Mouse (Mus musculus): ENCODE measurements around the gene Fasl. TPM values are rescaled to one million over a fixed set of nuclear protein-coding genes. Genes with fewer than 3 reads are reported as not detected.

Gene Fasl
- polyA plus RNA-seq (2012; rRNA removed), result 0.15 and 0.32 TPM in 2 replicates

DNA sequence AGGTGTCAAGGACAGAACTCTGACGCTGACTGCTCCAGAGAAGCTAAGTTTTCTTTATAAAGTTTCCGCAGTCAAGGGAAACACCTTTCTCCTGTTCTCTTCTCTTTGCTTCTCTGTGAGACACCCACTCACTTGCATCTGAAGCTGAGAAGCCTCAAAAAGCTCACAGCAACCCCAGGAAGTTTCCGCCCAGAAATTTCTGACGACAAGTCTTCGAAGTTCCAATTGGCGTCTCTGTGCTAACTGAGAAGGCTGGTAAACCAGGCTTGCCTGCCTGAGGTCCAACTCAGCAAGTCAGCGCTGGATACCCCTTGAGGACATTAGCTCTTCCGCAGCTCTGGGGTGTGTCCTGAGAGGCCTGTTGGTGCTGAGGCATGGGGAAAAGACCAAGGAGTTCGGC lies at the start of gene Fasl:
Gene Fasl, minus strand, starts transcription at position 157 of the 400 bp plus-strand sequence.
- DNase-seq (ENCODE audit: extremely low spot score in 1 of 2, low spot score in 1 of 2), result peak in 1 of 2 experiments; percentile 21

DNA sequence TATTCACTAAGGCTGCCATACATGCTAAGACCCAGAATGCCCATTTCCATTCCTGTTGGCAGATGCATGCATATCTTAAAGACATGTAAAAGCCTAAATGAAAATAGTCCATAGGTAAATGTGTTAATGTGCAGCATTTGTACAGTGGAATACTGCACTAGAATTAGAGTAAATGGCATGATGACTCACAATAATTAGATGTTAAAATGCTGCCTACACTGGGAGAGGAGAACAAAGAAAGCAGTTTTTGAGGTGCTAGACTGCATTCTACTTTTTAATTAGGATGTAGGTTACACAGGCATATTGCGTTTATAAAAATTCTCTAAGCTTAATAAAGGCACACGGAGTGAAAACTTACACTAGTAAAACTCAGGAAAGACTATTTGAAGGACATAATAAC lies 38.4 kb upstream of the Fasl start:
- DNase-seq (ENCODE audit: extremely low spot score in 1 of 2, low spot score in 1 of 2), result peak in 1 of 2 experiments; percentile 8

DNA sequence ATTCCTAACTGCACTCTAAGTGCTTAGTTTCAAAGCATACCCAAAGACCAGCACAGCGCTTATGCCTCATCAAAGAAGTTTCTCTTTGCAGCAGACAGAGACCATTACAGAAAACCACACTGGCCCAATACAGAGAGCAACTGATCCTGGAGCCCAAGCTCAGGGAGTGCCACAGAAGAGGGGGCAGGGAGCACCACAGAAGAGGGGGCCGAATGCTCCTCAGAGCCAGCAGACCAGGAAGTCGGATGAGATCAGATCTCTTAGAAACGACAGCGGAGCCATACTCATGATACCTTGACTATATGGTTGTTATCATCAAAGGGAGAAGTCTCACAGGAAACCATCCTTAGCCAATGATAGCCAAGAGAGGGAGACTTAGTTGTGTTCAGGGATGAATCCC lies 21.1 kb upstream of the Fasl start:
- DNase-seq (ENCODE audit: extremely low spot score in 1 of 2, low spot score in 1 of 2), result no peak

DNA sequence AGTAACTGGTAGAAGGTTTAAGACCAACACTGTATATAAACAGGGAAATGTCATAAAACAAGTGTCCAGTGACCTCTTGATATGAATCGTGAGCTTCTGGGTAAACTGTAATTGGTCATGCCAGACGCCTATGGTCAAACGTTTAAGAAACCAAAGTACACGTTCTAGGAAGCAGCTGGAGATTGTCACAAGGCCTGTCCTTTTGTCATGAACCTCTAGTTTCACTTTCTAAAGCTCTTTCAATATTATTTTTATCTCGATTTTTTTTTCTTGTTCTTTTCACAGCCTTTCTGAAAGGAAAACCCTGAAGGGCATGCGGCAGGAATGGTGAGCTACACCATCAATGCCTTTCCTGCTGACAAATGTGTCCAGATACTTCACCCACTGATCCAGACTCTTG lies 20.7 kb upstream of the Fasl start:
- DNase-seq (ENCODE audit: extremely low spot score in 1 of 2, low spot score in 1 of 2), result no peak

DNA sequence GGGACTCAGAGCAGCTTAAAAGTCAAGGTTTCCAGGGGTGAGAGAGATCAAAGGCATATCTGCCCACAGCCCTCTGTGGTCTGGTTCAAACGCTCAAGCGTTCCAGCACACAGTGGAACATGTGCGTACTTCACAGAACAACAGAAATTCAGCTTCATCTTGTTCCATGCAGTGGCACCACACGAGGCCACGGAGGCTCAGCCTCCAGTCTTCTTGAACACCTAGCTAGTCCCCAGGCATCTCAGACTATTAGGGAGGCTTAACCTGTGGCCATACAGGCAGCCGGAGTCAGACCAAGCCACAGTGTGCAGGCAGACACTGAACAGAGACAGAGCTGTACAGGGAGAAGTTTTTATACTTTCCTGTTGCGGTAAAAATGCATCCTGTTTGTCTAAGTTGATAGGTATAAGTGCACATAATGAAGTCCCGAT lies 16.3 kb upstream of the Fasl start:
- DNase-seq (ENCODE audit: extremely low spot score in 1 of 2, low spot score in 1 of 2), result no peak

DNA sequence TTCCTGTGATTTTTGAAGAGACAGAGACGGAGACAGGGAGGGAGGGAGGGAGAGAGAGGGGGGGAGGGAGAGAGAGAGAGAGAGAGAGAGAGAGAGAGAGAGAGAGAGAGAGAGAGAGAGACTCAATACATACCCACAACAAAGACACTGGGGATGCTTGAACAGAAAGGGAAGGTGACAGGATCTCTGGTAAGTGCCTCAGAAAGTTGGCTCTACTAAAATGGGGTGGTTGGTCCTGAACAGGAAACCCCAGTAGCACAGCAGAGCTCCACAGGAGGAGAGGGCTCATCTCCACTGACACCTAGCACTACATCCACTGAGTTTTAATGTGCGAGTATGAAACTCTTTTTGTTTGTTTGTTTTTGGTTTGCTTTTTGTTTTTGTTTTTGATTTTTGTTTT lies 13.0 kb upstream of the Fasl start:
- no peak for DNase-seq (ENCODE audit: extremely low spot score in 1 of 2, low spot score in 1 of 2)

DNA sequence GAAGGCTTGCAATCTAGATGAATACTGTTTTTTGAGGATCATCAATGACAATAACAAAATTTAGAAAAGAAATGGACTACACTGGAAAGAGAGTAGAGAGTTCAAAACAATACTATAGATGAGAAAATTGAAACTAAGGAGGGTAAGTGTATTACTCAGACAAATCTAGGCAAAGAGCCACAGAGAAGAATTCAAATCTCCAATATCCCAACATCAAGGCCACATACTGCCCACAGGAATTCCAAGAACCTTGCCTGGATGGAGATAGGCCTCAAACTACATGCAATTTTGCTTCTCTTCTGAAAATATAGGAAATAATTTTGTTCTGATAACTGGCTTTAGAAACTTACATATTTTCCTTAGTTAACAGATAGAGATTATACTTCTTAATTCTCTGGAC lies 12.0 kb upstream of the Fasl start:
- DNase-seq (ENCODE audit: extremely low spot score in 1 of 2, low spot score in 1 of 2), result no peak

DNA sequence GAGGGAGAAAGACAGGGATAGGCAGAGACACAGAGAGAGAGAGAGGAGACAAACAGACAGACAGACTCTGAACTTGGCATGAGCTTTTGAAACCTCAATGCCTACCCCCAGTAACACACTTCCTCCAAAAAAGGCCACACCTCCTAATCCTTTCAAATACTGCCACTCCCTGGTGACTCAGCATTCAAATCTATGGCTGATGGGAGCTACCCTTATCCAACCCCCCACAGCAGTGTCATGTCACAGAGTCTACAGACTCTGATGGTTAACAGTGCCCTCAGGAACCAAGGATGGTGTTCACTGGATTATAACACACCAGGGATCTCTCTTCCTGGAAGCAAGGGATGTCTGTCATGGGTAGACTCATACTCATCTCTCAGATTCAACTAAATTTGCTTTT lies 11.5 kb upstream of the Fasl start:
- DNase-seq (ENCODE audit: extremely low spot score in 1 of 2, low spot score in 1 of 2), result no peak

DNA sequence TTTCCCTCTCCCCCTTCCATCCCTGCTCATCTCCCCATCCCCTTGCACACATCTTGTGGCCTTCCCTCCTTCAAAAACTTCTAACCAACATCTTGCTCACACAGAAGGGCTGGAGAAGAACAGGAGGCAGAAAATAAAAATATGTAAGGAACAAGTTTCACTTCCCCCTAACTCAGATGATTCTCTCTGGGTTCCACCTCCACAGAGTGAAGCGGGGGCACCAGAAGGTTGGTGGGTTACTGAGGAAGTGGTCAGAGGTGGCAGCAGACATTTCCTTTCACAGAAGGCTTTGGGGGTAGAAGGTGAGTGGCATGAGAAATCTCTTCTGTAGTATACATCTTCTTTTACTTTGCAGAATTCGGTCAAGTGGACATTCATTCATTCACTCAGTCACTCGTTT lies 10.6 kb upstream of the Fasl start:
- DNase-seq (ENCODE audit: extremely low spot score in 1 of 2, low spot score in 1 of 2), result no peak

DNA sequence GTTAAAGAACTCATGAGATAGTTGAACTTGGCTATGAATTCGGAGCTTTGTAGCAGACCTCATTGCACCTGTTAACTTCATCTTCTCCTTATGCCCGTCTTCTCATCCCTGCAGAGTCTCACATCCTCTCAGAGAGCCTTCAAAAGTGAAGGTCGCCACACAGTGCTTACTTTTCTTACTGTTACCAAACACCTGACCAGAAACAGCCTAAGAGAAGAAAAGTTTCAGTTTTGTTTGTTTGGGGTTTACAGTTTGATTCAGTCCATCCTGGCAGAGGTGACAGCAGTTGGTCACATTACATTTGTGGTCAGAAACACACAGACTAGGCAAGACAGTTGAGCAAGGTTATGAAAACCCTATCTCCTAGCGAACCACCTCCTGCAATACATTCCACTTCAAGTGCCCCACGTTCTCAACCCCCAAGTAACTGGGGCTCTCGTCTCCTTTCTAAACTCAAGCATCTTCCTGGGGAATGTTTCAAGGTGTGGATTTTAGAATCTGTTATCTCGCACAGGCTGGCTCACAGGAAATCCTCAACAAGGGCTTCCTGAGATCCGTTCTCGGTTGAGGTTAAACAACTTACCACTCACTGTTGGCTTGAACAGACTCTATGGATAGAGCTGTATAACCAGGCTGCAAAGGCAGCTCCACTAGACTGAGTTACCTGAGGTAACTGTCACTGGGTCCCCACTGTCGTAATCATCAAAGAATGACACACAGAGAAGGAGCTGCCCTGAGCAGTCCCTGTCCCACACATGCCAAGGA lies 6.3 kb upstream of the Fasl start:
- no peak for DNase-seq (ENCODE audit: extremely low spot score in 1 of 2, low spot score in 1 of 2)

DNA sequence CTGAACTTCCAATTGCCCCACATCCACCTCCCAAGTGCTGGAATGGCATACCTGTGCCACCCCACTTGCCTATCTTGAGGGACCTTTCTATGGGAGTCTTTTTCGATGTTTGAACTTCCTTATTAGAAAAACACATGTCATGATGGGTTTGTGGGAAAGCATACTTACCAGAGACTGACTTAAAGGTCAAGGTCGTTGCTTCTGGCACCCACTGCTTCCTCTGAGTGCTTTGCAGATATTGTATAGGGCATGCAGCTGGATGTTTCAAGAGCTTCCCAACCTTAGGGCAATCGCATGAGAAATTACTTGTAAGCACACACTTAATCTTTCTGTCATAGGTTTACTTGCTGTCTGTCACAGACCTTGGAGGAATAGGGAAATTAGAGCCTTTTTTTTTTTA lies 5.0 kb upstream of the Fasl start:
- DNase-seq (ENCODE audit: extremely low spot score in 1 of 2, low spot score in 1 of 2), result no peak

DNA sequence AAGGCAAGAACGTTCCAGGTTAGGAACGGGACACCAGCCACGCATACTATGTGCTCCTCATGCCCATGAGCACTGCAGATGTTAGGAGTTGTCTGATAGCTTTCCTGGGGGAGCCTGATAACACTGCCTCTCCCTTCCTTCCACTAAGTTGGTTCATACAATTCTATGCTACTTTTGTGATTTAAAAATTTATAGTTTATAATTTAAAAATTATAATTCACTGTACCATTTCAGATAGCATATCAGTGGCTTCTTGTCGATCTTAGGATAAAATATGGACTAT lies 4.3 kb upstream of the Fasl start:
- no peak for DNase-seq (ENCODE audit: extremely low spot score in 1 of 2, low spot score in 1 of 2)

DNA sequence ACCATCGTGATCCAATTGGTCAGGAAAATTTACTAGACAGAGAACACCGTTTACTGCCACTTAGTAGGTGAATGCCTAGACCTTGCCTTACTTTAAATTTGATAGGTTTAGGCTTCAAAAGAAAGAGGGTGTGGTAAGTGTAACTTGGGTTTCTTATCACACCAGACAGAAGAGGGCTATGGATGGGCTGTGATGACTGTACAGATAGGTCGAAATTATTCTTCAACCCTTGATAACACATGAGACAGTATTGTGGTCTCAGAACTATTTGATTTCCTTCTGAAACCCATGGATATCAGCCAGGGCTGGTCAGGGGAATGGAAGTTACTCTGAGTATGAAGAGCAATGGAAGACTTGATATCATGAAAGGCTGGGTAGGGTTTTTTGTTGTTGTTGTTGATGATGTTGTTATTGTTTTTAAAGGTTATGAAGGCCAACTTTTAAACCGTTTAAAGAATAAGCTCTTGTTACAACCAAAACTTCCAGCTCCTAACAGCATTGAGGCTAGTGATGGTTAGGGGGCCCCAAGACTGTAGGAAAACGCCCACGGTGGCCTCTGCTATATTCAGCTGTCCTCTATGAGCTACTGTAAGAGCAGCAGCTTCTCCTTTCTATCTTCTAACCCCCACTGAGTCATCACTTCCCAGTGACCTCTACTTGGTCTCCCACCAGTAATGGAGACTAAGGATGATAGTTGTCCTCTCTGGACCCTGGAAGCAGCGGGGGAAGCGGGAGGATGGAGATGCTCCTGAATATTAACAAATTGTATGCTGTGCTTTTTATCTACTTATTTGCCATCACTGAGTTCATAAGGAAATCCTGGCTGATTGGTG lies 3.8 kb upstream of the Fasl start:
- DNase-seq (ENCODE audit: extremely low spot score in 1 of 2, low spot score in 1 of 2), result no peak

DNA sequence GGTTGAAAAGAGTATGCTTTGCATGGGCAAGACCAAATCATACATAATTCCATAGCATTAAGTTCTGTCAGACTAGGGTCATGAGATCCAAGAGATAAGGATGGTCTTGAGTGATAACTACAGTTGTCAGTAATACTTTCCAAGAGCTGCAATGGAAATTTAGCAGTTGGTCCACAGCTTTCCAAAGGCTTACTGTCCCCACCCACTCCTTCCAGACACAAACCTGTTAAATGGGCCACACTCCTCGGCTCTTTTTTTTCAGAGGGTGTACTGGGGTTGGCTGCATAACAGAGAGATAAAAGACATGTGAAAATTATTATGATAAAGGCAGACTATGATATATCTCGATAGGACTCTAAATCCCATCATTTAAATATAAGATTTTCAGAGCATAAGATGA lies 5.6 kb downstream of the Fasl start:
- peak in 1 of 2 experiments; percentile 6 for DNase-seq (ENCODE audit: extremely low spot score in 1 of 2, low spot score in 1 of 2)

DNA sequence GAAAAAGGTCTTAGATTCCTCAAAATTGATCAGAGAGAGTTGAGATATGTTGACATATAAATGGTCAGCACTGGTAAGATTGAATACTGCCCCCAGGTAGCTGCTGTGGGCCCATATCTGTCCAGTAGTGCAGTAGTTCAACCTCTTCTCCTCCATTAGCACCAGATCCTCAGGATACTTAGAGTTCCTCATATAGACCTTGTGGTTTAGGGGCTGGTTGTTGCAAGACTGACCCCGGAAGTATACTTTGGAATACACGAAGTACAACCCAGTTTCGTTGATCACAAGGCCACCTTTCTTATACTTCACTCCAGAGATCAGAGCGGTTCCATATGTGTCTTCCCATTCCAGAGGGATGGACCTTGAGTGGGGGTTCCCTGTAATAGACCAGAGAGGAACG lies 6.7 kb downstream of the Fasl start:
- no peak for DNase-seq (ENCODE audit: extremely low spot score in 1 of 2, low spot score in 1 of 2)

DNA sequence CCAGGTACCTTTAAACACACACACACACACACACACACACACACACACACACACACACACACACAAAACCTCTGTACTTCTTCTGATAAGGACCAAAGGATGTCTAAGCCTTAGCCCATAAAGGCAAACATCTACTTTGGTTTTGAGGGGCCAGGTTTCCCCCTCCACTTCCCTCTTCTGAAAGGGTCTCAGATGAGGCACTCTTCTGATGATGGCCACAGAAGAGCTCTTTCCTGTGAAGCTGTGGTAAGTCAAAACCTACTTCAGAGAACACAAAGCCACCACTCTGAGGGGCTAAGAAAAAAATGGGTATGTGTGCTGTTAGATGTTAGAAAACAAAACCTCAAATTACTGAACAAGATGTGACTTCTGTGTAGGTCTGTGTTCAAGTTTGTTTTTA lies 9.2 kb downstream of the Fasl start:
- DNase-seq (ENCODE audit: extremely low spot score in 1 of 2, low spot score in 1 of 2), result no peak

DNA sequence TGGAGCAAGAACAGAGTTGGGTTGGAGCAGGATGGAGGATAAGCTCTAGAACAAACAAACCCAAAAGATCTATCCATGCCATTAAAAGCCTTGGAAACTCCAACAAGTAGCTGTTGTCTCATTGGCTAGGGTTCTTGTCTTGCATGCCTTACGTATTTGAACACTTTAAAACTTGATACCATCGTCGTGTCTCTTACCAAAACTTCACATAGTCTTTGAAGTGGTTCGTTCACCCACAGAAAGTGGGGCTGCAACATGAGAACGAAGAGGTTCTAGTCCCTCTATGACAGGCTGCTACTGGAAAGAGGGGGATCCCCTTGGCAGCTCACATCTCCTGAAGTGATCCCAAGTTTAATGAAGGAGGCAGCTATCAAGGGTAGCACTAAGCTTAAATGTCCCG lies 13.1 kb downstream of the Fasl start:
- DNase-seq (ENCODE audit: extremely low spot score in 1 of 2, low spot score in 1 of 2), result no peak

DNA sequence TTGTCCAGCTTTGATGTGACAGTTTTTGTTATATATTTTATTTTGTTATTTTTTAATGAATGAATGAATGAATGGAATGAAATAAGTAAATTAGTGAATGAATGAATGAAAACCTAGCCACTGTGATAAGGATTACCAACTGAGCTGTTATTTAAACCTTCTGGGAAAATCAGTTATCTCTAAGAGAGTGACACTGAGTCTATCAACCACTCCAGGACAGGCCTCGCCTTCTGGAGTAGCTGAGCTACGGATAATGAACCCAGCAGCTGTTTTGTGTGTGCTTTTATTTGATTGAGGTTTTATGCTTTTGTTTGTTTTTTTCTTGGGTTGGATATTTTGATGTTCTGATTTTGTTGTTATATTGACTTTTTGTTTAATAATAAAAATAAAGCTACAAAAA lies 17.0 kb downstream of the Fasl start:
- DNase-seq (ENCODE audit: extremely low spot score in 1 of 2, low spot score in 1 of 2), result no peak

DNA sequence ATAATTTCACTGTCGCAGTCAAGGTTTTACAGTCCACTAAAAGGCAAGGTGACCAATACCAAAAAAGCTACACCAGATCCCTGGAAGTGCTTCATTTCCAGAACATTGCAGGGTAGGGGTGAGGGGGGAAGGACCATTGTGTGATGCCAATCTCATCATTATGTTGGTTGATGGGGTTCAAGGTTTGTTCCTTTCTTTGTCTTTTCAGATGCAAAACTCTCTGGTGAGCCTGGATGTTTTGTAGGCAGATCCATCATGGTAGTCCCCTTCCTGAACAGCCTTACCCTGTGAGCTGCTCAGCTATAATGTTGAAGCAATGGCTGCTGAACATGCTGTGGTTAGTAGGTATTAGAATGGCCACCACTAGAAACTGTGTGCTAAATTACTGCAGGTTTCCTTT lies 19.0 kb downstream of the Fasl start:
- no peak for DNase-seq (ENCODE audit: extremely low spot score in 1 of 2, low spot score in 1 of 2)

DNA sequence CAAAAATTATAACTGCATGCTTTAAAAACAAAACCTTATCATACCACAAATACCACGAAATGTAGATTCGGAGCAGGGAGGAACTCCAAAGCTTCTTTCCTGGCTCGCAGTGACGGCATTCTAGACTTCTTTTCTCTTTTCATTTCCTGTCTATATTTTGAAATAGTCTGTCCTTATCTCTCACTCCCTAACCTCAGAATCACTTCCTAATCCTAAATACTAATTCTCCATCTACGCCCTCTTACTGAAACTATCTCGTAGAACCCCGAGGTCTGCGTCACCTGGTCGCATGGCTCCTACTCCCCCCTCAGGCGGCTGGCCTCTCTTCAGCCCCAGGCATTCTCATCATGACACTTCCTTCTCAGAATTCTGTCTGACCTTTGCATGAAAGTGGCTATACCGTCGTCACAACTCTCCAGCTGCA lies 21.2 kb downstream of the Fasl start:
- no peak for DNase-seq (ENCODE audit: extremely low spot score in 1 of 2, low spot score in 1 of 2)

DNA sequence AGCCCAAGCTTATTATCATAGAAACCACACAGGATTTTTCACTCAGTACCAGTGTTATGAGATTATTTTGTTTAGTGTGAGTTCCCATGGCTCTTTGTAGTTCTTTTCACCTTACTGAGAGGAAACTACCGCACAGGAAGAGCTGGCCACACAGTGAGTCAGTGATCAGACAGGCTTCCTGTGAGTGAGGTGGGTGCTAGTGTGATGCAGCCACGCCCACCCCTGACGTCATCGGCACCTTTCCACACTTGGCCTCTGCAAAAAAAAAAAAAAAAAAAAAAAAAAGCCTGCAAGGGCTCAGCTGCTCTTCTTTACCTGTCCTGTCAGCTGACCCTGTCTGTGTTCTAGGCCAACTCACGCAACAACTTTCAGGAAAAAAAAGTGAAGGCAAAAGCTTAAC lies 21.6 kb downstream of the Fasl start:
- DNase-seq (ENCODE audit: extremely low spot score in 1 of 2, low spot score in 1 of 2), result no peak

DNA sequence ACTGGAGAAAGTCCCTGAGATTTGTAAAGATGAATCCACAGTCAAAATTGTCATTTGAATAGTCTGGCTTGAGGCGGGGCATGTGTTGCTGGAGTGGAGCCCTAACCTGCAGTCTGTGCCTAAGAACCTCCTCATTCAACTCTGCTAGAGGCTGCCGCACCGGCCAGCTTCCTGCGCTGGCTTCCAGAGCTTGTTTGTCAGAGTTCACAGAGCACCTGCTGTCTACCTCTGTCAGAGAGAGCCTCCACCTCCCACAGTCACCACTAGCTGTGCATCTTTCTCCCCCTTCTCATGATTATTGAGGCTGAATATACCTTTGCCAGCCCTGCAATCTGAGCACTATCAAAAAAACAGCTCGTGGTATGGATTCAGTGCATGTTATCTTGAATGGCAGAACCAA lies 22.4 kb downstream of the Fasl start:
- DNase-seq (ENCODE audit: extremely low spot score in 1 of 2, low spot score in 1 of 2), result no peak

Measured in frontal cortex, adult 2 months (tissue).